Mouse (Mus musculus): ENCODE measurements around the gene Chst8. TPM values are rescaled to one million over a fixed set of nuclear protein-coding genes. Genes with fewer than 3 reads are reported as not detected.
A peak's percentile ranks its signal among the peaks of the same experiment; 100 is the strongest.

The Chst8 gene
- polyA plus RNA-seq, 1 experiment from 2014 or later = 18.3 TPM

- Histone ChIP-seq H3K27me3 (no peaks in the 10 kb centered on the region), H3K4me2 (peak overlapping the region; percentile 95), H3K4me3 (peak overlapping the region; percentile 78), H3K9ac (peak overlapping the region; percentile 96), H3K9me3 (no peaks in the 10 kb centered on the region), H3K4me1 (replicated peaks) (peaks cover 51% of the 10 kb centered on the region), H3K36me3 (peaks cover 11% of the 10 kb centered on the region), H3K27ac (peak overlapping the region; percentile 100)
- under 1% methylated on average over 54 of the region's 64 CpGs for WGBS
- ATAC-seq (ENCODE audit: low FRiP score) = peak; percentile 46
These were observed 158.6 kb downstream of the Chst8 start for GRCm38 (mm10) chr7:34653731-34654440.

GRCm38 (mm10) chr7:34652751-34653502, 159.6 kb downstream of the Chst8 start:
- H3K27me3 ChIP-seq = no peaks in the 10 kb centered on the region
- H3K9me3 ChIP-seq = no peaks in the 10 kb centered on the region
- H3K4me2 ChIP-seq = peak overlapping the region; percentile 95
- peak overlapping the region; percentile 100 for H3K27ac ChIP-seq
- H3K36me3 ChIP-seq = peaks cover 21% of the 10 kb centered on the region
- WGBS = under 1% methylated on average over 48 of the region's 48 CpGs
- H3K9ac ChIP-seq = peak overlapping the region; percentile 96
- H3K4me3 ChIP-seq = peak overlapping the region; percentile 78
- no peak for ATAC-seq (ENCODE audit: low FRiP score)
- peaks cover 60% of the 10 kb centered on the region for H3K4me1 ChIP-seq (replicated peaks)

- Histone ChIP-seq H3K27ac (peak overlapping the region; percentile 100), H3K4me2 (peak overlapping the region; percentile 95), H3K27me3 (no peaks in the 10 kb centered on the region), H3K4me1 (replicated peaks) (peaks cover 75% of the 10 kb centered on the region), H3K9me3 (no peaks in the 10 kb centered on the region), H3K9ac (peak overlapping the region; percentile 96), H3K4me3 (peak overlapping the region; percentile 78), H3K36me3 (peaks cover 35% of the 10 kb centered on the region)
- no peak for ATAC-seq (ENCODE audit: low FRiP score)
- 36% methylated on average over 2 of the region's 2 CpGs for WGBS
These were observed 161.1 kb downstream of the Chst8 start for GRCm38 (mm10) chr7:34651381-34651780.

GRCm38 (mm10) chr7:34647052-34647451, 165.5 kb downstream of the Chst8 start:
- H3K27me3 ChIP-seq = no peaks in the 10 kb centered on the region
- no peak overlapping the region for H3K4me2 ChIP-seq
- peaks cover 91% of the 10 kb centered on the region for H3K4me1 ChIP-seq (replicated peaks)
- ATAC-seq (ENCODE audit: low FRiP score) = no peak
- WGBS = 64% methylated on average over 9 of the region's 9 CpGs
- no peak overlapping the region for H3K27ac ChIP-seq
- peaks cover 75% of the 10 kb centered on the region for H3K36me3 ChIP-seq
- no peak overlapping the region for H3K9ac ChIP-seq
- no peak overlapping the region for H3K4me3 ChIP-seq
- H3K9me3 ChIP-seq = no peaks in the 10 kb centered on the region

- Histone ChIP-seq H3K4me2 (no peak overlapping the region), H3K36me3 (peaks cover 82% of the 10 kb centered on the region), H3K4me3 (no peak overlapping the region), H3K9me3 (no peaks in the 10 kb centered on the region), H3K27ac (no peak overlapping the region), H3K27me3 (no peaks in the 10 kb centered on the region), H3K9ac (peak overlapping the region; percentile 51), H3K4me1 (replicated peaks) (peaks cover 87% of the 10 kb centered on the region)
- no peak for ATAC-seq (ENCODE audit: low FRiP score)
- 83% methylated on average over 12 of the region's 12 CpGs for WGBS
These were observed 166.2 kb downstream of the Chst8 start for GRCm38 (mm10) chr7:34646144-34646795.

- no peak overlapping the region for H3K4me3 ChIP-seq
- no peaks in the 10 kb centered on the region for H3K9me3 ChIP-seq
- peaks cover 84% of the 10 kb centered on the region for H3K4me1 ChIP-seq (replicated peaks)
- no peak for ATAC-seq (ENCODE audit: low FRiP score)
- H3K27me3 ChIP-seq = no peaks in the 10 kb centered on the region
- H3K36me3 ChIP-seq = peaks cover 89% of the 10 kb centered on the region
- WGBS = 88% methylated on average over 2 of the region's 2 CpGs
- peak overlapping the region; percentile 51 for H3K9ac ChIP-seq
- H3K4me2 ChIP-seq = no peak overlapping the region
- 0 out of 2 replicates have a peak overlapping the region, but pooled peaks have one; percentile 62 for H3K27ac ChIP-seq
These were observed 166.9 kb downstream of the Chst8 start for GRCm38 (mm10) chr7:34645623-34646022.

GRCm38 (mm10) chr7:34644591-34644990, 167.9 kb downstream of the Chst8 start:
- Histone ChIP-seq H3K36me3 (peaks cover 95% of the 10 kb centered on the region), H3K9ac (peak overlapping the region; percentile 51; the same call in 1 of the 2 replicates), H3K27me3 (no peaks in the 10 kb centered on the region), H3K4me1 (replicated peaks) (peaks cover 75% of the 10 kb centered on the region), H3K4me2 (no peak overlapping the region), H3K27ac (peak overlapping the region; percentile 62), H3K4me3 (no peak overlapping the region), H3K9me3 (no peaks in the 10 kb centered on the region)
- no peak for ATAC-seq (ENCODE audit: low FRiP score)
- WGBS = 57% methylated on average over 18 of the region's 18 CpGs

GRCm38 (mm10) chr7:34643329-34643728, 169.2 kb downstream of the Chst8 start:
- 80% methylated on average over 6 of the region's 6 CpGs for WGBS
- Histone ChIP-seq H3K9me3 (no peaks in the 10 kb centered on the region), H3K36me3 (peaks cover 94% of the 10 kb centered on the region), H3K4me2 (no peak overlapping the region), H3K27me3 (no peaks in the 10 kb centered on the region), H3K4me3 (no peak overlapping the region), H3K9ac (0 out of 2 replicates have a peak overlapping the region, but pooled peaks have one; percentile 16), H3K27ac (peak overlapping the region; percentile 14; the same call in 1 of the 2 replicates), H3K4me1 (replicated peaks) (peaks cover 62% of the 10 kb centered on the region)
- ATAC-seq (ENCODE audit: low FRiP score) = no peak

GRCm38 (mm10) chr7:34641968-34642367, 170.5 kb downstream of the Chst8 start:
- no peak overlapping the region for H3K9ac ChIP-seq
- no peaks in the 10 kb centered on the region for H3K9me3 ChIP-seq
- no peak overlapping the region for H3K4me2 ChIP-seq
- H3K36me3 ChIP-seq = peaks cover 80% of the 10 kb centered on the region
- H3K27ac ChIP-seq = no peak overlapping the region
- H3K4me1 ChIP-seq (replicated peaks) = peaks cover 49% of the 10 kb centered on the region
- no peaks in the 10 kb centered on the region for H3K27me3 ChIP-seq
- no peak overlapping the region for H3K4me3 ChIP-seq
- no peak for ATAC-seq (ENCODE audit: low FRiP score)
- 90% methylated on average over 13 of the region's 13 CpGs for WGBS

- Histone ChIP-seq H3K9ac (no peak overlapping the region), H3K9me3 (no peaks in the 10 kb centered on the region), H3K4me1 (replicated peaks) (peaks cover 27% of the 10 kb centered on the region), H3K4me3 (no peak overlapping the region), H3K27ac (no peak overlapping the region), H3K4me2 (no peak overlapping the region), H3K27me3 (no peaks in the 10 kb centered on the region), H3K36me3 (peaks cover 61% of the 10 kb centered on the region)
- WGBS = 91% methylated on average over 11 of the region's 11 CpGs
- no peak for ATAC-seq (ENCODE audit: low FRiP score)
These were observed 172.7 kb downstream of the Chst8 start for GRCm38 (mm10) chr7:34639798-34640197.

- no peak overlapping the region for H3K4me2 ChIP-seq
- H3K27ac ChIP-seq = no peak overlapping the region
- H3K36me3 ChIP-seq = peaks cover 33% of the 10 kb centered on the region
- no peaks in the 10 kb centered on the region for H3K9me3 ChIP-seq
- ATAC-seq (ENCODE audit: low FRiP score) = no peak
- H3K4me3 ChIP-seq = no peak overlapping the region
- H3K4me1 ChIP-seq (replicated peaks) = peaks cover 5% of the 10 kb centered on the region
- H3K9ac ChIP-seq = no peak overlapping the region
- H3K27me3 ChIP-seq = no peaks in the 10 kb centered on the region
- WGBS = 82% methylated on average over 4 of the region's 4 CpGs
These were observed 175.8 kb downstream of the Chst8 start for GRCm38 (mm10) chr7:34636661-34637060.
